Mouse (Mus musculus) kidney, adult 11 months (tissue): ENCODE data around the gene Ap1b1.
A peak's percentile ranks its signal among the peaks of the same experiment; 100 is the strongest.

ENCODE experiments used
- DNase-seq: peaks from one replicate; pipeline ENCODE4 v3.0.0; 2022

Ap1b1 gene

DNA sequence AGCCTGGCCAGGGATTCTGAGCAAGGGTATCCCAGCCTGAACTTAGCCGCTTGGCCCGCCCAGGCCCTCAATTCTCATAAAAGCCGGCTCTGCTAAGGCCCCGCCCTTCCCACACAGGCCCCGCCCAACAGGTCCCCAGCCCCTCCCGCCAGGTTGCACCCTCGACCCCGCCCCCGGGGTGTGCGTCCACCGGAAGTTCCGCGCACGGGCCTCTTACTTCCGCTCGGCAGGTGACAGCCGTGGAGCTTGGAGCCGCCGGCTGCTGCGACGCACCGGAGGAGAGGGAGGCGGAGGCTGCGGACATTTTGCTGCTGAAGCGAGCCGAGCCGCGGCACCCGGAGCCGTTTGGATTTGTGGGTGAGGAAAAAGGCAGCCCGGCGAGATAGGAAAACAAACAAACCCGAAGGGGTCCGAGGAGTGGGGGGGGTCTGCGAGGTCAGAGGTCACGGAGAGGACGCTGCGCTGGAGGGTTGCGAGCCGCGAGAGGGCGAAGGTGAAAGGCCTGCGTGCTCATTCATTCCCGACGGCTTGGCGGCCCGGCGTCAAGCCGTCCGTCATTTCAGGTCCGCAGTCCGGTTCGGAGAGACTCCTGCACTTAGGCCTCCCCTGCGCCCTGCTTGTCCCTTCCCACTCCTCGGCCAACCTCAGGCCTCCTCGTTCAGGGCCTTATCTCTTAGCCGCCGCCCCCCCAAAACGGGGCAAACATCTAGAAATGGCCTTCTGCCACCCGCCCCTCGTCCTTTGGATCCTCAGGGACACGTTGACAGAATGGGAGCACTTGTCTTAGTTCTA is at the start of gene Ap1b1:
TSS of gene Ap1b1 (plus strand) at position 130 of the 792 bp plus-strand sequence.
- peak; percentile 89 for DNase-seq

DNA sequence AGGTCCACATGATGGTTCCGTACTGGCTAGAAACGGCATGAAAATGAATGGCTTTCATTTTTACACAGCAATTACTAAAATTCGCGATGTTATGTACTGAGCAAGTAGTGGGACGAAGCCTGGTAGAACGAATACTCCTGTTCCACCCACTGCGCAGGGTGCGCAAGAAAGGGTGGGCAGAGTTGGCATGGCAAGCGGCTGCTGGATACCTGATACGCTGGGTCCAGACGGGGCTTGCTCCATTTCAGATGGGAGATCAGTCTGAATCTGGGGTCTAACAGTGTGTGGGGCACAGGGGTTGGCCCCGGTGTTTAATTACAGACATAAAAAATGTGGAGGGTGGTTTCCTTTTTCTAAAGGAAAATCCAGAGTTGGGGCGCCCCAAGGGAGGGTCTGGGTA is 40.1 kb upstream of the Ap1b1 start:
- DNase-seq = no peak

DNA sequence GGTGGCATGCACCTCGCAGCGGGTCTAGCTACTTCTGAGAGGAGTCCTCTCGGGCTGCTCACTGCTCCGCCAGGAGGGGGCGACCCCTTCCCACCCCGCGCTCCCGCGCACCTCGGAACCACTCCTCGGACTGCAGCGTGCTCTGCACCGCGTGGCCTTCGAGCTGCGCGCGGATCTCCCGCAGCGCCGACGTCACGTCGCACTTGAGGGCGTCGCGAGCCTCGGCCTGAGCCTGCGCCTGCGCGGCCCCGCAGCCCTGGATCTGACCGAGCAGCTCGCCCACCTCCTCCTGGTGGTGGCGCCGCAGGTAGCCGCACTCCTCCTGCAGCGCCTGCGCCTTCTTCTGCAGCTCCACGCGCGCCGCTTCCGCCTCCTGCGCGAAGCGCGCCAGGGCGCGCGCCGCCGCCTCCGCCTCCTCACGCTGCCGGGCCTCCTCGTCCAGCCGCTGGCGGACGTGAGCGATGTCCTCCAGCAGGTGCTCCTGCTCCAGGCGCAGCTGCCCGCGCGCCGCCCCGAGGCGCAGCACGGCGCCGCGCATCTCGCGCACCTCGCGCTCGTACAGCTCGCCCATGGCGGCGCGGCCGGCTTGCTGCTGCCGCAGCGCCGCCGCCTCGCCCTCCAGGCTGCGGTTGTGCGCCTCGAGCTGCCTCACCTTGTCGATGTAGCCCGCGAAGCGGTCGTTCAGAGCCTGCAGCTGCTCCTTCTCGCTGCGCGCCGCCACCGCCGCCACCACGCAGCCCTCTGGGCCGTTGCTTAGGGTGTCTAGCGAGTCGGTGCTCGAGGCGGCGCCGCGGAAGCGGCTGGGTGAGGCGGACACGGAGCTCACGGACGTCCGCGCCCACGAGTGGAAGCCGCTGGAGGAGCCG is 39.4 kb upstream of the Ap1b1 start:
- DNase-seq = peak; percentile 19

DNA sequence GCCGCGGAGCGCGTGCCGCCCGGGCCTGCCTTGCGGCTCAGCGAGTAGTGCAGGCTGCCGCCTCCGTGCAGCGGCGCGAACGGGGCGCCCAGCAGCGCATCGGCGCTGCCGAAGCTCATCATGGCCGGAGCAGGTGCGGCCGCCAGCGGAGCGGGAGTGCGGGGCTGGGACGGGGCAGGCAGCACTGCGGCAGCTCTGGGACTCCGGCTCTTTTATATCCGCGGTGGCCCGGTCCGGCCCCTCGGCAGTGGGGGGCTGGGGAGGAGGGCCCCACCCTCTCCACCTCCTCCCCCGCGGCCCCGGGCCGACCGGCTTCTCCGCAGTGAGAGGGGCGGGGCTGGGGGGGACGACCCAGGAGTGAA is 38.8 kb upstream of the Ap1b1 start, which contains the start of gene Nefh:
TSS of gene Nefh (minus strand) at position 252 of the 362 bp plus-strand sequence.
- DNase-seq = no peak

DNA sequence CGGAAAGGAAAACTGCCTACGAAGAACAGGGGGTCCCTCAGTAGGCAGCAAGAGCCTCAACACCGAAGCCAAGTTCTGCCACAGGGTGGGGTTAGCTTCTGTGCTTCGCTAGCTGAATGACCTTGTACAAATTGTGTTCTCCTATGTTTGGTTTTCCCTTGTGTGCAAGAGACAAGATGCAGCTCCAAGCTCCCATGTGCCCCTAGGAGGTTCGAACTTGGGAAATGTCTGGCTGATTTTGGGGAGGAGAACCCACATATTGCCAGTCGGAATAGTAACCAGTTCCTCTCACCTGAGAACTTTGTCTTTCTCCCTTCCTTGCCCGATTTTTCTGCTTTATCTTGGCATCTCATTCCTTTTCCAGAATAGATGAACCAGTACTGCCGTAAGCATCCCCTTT is 37.8 kb upstream of the Ap1b1 start:
- DNase-seq = no peak

DNA sequence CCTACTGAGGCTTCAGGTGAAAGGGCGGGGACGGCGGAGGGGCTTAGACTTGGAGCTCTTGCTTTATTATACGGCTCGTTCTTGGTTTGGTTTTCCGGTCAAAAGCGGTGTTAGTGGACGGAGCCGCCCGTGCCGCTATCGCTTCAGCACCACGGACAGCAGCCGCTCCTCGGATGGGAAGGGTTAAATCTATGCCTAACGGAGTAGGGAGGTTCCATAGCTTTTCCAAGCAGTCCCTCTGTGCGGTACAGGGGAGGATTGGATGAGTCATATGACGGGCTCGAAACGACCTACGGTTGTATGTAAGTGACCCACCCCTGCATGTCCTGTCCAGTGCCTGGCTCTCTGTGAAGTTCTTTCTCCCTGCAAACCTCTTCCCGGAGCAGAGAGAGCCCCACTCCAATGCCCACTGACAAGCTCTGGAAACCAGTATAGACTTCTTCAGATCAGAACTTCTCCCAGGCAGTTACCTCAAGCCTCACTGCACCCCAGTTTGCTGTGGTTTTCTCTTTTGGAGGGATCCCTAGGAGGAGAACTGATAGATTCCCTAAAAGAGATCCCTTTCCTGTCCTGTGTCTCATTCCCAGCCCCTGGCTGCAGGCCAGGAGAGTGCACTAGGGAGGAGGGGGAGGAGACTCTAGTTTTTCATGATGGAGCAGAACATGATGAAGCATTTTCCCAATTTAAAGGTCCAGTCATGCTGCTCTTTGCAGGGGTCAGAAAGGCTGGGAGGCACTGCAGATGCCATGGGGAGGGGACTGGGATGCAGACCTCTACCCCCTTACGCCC is 37.2 kb upstream of the Ap1b1 start:
- no peak for DNase-seq

DNA sequence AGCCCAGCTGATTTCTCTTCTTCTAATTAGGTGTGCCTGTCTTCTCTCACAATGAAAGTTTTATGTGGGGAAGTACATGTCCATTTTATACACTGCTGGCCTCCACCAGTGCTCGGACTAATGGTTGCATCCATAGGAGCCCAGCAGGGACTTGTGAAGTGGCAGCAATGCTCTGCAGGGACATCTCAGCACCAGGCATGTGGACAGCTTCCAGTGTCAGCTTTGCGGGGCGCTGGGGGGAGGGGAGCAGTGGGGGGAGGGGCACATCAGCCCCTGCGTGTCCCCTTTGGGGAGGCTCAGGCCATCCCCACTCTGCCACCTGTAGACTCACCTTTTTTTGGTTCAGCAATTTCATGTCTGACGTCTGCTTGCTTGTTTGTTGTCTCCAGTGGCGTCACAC is 33.2 kb upstream of the Ap1b1 start:
- DNase-seq = no peak

DNA sequence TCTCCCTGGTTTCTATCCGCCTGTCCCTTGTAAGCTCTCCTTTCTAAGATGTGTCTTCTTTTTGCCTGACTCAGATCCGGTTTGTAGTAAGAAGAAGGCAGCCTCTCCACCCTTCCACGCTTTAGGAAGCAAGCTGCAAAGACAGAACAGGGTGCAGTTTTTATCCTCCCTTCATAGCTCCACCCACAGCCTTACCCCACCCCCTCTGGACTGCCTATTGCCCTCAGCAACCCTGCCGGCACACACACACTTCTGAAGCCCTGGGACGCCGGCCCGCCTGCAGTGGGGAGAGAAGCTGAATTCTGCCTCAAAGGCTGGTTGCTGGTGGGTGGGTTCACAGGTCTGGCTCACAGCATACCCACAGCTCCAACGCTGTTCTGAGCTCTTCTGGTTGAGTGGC is 32.7 kb upstream of the Ap1b1 start:
- DNase-seq = no peak

GRCm38 (mm10) chr11:4963099-4963808 is 23.4 kb upstream of the Ap1b1 start:
- no peak for DNase-seq

DNA sequence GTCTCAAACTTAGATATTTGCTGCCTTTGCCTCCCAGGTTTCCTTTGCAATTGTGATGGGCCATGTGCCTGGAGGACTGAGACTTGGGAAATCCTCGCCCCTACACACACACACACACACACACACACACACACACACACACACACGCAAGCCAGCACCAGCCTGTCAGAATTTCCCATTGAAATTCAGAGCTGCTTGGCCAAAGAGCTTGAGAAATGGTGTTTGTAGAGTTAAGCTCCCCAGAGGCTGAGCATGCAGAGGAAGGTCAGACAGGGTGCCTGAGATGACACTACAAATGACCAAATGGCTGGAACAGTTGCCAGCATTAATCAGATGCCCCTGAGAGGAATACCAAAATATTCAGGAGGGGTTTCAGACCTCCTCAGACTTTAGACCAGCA is 20.3 kb upstream of the Ap1b1 start:
- no peak for DNase-seq

- no peak for DNase-seq
These were observed 19.7 kb upstream of the Ap1b1 start for GRCm38 (mm10) chr11:4966888-4967287.

DNA sequence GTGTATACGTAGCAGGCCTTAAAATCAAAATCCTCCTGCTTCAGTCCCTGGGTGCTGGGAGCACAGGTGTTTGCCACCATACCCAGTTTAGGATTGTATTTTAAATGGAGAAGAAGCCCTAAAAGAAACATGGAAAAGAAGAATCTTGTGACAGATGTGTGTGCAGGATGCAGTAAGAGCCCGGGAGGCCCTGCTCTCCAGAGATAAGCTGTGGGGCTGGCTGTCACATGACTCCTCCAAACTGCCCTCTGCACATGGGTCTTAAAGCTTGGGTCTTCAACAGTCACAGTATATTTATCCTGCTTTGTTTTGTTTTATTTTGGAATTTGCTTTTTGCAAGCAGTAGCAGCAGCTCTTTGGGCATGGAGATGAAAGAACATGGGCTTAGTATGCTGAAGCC is 19.1 kb upstream of the Ap1b1 start:
- no peak for DNase-seq

- DNase-seq = no peak
These were observed 18.2 kb upstream of the Ap1b1 start for GRCm38 (mm10) chr11:4968376-4968775.

- no peak for DNase-seq
These were observed 13.4 kb upstream of the Ap1b1 start for GRCm38 (mm10) chr11:4972967-4973870.

GRCm38 (mm10) chr11:4973871-4974256 is 12.8 kb upstream of the Ap1b1 start:
- DNase-seq = no peak

DNA sequence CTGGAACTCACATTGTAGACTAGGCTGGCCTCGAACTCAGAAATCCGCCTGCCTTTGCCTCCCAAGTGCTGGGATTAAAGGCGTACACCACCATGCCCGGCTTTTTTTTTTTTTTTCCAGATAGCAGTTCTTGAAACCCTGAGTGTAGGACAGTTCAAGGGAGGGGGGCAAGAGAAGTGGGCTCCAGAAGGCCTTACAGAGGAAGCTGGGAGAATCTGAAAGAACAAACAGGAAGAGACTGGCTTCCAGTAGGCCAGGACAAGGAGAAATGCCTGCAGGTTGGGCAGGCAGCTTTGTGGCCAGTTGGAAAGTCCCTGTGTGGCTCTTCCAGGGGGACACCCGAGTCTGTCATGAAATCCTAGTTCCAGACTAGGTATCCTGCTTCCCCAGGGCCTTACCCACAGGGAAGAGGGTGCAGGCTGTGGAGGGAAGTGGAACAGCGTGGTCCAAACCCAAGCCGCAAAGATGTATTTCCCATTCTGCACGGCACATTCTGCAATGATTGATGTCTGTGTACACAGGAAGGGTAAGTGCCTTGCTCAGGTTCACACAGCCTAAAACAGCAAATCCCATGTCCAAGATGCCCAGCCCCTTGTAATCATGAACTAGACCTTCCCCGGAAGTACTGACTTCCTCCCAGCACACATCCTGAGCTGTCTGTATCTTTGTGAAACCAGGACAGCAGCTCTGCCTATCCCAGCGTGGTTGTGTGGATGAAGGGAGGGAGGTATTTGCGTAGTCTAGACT is 12.1 kb upstream of the Ap1b1 start:
- peak; percentile 48 for DNase-seq

- DNase-seq = peak; percentile 56
These were observed 11.0 kb upstream of the Ap1b1 start for GRCm38 (mm10) chr11:4975623-4976022.

GRCm38 (mm10) chr11:4983010-4983409 is 3.6 kb upstream of the Ap1b1 start:
- no peak for DNase-seq

DNA sequence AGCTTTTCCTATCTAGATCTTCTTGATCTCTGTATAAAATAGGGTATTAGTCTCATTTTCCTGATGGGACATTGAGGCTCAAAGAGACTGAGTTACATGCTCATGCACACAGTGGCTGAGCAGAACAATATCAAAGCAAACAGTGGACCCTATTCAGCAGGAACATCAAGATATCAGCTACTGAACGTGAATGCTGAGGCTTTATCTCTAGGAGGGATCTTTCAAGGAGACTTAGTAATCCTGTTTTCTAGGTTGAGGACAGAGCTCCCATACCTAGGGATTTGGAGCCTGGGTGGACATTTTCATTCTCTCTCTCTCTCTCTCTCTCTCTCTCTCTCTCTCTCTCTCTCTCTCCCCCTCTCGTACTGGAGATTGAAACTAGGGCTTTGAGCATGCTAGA is 3.1 kb upstream of the Ap1b1 start:
- no peak for DNase-seq

DNA sequence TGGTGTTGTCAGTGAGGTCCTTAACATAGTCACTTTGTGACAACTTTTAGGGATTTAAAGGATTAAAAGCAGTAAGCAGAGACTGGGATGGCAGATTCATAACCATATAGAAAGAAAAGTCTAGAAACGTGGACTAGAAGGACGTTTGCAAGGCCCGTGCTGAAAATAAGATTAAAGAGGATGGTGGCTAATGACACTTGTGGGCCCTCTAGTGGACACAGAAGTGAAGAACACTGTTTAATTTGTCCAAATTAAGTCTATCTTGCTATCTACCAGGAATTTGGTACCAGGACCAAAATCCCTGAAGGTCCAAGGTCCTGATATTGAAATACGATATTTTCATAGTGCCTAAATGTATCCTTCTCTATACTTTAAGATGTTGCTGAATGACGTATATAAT is 2.4 kb upstream of the Ap1b1 start:
- DNase-seq = no peak

DNA sequence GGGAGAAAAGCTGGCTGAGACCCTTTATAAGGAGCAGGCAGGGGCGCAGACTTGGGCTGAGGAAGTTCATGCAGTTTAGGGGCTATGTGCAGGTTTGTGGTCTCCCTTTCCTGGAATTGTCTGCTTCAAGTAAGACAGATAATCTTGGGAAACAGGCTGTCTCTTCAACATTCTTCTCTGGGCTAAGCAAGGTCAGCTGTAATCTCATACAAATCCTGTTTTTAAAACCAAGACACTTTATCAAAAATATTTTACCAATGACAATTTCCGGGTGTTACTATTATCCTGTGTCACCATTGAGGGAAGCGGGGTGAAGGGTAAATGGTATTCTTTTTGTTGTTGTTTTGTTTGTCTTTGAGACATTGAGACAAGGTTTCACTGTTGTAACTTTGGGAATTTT is 1.8 kb upstream of the Ap1b1 start:
- no peak for DNase-seq
